Mouse (Mus musculus) neutrophil, adult 5-6 weeks (primary cell): ENCODE results near the gene Rpgrip1l. TPM values are rescaled to one million over a fixed set of nuclear protein-coding genes. Genes with fewer than 3 reads are reported as not detected.

ENCODE experiments used
- ATAC-seq: fragments of 151-379, 151-347 bp; 2 replicates; pipeline ENCODE4 v1.8.0; 2017; ENCODE audit warnings: mild to moderate bottlenecking, moderate TSS enrichment; ENCODE audit not compliant: insufficient number of reproducible peaks, poor library complexity, low FRiP score, severe bottlenecking; ENCODE audit errors: extremely low read depth
- total RNA-seq: library from RNA; stranded (forward); fragments of 200-1000 nt; gene quantifications from 2 replicates; pipeline ENCODE4 v1.2.3, GENCODE M21; 2017

The Rpgrip1l gene
- total RNA-seq, 1 experiment from 2014 or later = 4.9 TPM

DNA sequence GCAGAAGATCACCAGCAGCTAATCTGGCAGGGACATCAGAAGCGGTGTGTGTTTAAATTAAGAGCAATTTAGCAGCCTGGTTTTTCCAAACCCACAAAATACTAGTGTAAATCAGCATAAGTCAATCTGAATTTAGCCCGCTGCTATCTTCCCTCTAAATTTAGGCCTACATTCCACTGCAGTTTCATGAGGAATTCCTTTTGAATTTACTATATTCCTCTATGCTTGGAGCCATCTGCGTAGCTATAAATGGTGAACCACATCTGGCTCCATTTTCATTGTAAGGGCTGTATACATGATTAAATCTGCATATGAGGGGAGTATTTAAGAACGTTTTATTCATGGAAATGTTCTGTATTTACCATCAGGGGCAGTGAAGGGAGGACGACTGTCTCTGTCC lies 30.4 kb downstream of the Rpgrip1l start:
- no peak for ATAC-seq

DNA sequence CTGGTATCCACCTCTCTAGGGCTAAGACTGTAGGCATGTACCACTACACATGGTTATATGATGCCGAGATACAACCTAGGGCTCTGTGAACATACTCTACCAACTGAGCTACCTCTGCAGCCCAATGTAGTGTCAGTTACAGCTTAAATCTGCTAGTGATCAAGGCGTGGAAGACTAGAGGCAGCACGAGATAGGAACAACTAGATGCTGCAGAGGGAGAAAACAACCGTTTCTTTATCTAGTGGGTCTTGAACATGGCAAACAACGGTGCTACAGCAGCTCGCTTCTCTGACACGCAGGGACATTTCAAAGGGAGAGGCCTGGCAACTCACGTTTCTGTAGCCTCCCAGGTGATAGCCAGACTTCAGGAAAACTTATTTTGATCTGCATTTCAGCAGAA lies 31.5 kb downstream of the Rpgrip1l start:
- ATAC-seq = no peak

DNA sequence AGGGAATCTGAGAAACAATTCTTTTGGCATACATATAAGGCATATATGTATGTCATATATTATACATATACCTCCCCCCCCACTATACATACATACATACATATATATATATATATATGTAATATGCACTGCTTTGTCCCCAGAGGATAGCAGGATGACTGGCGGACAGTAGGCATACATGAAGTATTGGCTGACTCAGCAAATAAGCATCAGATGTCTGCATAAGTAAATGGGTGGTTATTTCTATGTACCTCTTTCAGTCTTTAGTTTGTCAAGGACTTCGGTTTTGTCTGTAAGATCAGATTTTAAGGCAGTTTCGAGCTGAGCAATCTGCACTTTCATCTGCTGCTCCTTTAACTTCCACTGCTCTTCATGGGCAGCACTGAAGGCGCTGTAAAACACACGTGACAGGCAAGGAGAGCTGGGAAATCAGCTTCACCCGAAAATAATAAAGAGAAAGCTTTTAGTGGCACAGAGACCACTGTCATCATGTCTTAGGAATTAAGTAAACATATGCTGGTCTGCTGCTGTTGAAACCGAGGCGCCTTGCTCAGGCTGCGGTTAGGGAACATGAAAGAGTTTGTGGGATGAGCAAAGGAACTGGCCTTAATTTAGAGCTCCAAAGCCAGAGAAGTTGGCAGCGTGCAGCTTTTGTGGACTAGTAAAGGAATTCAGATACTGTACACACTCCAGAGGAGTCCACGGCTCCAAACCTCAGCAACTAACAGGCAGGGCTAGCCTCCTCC lies 32.4 kb downstream of the Rpgrip1l start:
- ATAC-seq = no peak

DNA sequence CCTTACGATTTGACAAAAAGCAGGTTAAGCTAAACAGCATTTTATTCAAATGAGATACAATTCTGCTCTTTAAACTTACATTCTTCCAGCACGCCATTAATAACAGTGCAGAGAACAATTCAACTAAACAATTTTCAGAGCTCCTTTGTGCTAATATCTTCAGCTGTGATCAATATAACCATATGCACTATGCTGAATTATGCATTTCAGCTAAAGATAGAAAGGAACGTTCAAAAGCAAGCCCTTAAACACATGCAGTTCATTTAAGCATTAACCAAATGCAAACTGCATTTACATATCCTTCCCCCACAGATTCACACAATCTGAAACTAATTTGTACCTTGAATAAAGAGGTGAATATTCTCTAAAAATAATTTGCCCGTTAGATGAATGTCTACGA lies 35.0 kb downstream of the Rpgrip1l start:
- ATAC-seq = no peak

DNA sequence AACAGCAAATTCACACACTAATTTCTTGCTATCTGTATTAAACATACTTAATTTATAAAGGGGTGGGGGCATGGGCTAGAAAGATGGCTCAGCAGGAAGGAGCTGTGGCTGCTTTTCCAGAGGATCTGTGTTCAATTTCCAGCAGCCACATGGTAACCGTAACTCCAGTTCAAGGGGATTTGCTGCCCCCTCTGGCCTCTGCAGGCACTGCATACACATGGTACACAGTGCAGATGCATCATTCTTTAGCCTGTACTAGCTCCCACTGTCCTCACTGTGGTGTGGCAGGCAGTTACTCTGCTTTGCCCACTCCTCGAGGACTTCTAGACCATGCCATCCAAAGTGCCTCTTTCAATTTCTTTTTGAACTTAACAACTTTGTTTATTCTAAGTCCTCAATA lies 36.7 kb downstream of the Rpgrip1l start:
- ATAC-seq = no peak

DNA sequence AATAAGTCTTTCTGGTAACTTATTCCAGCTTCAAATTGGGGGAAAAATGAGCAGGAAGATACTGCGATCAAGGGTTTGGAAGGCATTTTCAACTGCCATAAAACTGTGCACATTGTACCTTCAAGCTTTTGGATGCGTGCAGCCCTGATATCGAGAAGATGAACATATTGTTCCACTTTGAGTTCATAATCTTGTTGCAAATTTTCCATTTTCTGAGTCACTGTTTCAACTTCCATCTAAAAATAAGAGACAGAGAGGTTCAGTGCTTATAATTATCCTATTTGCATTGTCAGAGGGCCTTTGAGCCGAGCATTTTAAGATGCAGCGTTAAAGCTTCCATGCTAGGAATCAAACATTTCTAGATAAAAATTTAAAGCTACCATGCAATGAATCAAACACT lies 39.6 kb downstream of the Rpgrip1l start:
- ATAC-seq = no peak

DNA sequence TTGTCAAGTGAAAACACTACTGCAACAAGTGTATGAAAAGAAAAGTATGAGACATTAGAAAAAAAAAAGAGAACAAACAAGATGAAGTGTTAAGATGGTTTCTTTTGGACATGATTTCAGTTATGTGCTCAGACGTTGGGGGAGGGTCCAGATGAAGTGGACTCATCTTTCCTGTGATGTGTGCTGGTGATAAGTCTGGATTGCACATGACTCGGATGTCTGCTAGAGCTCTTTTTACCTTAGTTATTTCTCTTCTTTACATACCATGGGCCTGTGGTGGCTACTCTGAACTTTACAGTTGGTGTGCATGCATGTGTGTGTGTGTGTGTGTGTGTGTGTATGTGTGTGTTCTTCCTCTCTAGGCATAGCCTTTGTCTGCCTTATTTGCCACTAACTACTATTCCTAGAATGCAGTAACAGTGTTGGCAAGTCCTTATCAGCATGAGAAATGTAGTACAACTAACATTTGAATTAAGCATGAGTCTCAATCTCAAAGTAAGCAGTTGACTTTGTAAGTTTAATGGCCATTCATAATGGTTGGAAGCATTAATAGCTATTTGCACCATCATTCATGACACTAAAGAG lies 43.6 kb downstream of the Rpgrip1l start:
- no peak for ATAC-seq

DNA sequence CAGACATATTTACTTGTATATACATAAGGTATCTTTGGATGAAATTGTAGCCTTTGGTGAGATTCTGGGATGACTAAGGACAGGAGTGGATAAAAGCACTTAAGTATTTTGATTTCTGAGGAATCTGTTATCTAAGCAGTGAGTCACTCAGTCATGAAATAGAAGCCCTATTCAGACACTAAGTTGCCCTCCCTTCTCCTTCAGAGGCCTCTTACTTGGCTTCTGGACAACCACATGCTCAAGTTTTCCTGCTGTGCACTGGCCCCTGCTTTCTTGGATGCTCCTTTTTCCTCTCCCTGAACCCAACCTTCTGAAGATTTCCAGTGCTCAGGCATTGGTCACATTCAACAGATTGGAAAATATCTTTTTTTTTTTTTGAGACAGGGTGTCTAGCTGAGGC lies 48.5 kb downstream of the Rpgrip1l start:
- ATAC-seq = no peak

DNA sequence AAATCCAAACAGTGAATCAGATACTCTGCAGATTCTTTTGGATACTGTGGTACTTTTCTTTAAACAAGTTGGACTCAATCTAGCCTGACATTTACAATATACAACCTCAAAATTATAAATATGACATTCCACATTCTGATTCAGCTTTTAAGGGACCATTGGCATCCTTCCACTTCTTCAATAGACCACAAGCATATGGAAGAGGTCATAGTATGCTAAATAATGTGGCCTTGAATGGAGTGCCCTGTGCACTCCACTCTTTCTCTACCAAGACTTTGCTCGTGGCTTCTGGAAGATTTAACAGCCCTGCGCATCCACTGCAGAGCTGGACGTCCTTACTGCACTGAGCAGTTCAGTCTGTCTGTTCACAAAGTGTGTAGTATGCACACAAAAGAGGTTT lies 49.1 kb downstream of the Rpgrip1l start:
- ATAC-seq = no peak

DNA sequence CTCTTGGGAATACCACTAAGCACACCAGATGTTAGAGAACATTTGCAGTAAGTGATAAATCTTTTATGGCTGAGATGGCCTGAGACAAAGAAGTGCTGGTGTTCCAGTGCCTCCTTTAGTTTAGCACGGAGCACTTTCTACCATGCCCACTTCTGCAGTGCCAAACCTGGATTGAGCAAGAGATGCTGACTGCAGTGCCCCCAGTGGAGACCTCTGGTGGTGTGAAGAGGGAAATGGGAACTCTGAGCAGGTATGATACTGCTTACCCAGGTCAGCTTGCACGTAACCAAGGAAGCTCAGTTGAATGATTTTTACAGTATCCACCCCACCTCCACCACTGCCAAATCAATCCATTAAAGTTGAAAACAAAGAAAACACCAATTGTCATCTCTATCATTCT lies 51.5 kb downstream of the Rpgrip1l start:
- ATAC-seq = no peak

DNA sequence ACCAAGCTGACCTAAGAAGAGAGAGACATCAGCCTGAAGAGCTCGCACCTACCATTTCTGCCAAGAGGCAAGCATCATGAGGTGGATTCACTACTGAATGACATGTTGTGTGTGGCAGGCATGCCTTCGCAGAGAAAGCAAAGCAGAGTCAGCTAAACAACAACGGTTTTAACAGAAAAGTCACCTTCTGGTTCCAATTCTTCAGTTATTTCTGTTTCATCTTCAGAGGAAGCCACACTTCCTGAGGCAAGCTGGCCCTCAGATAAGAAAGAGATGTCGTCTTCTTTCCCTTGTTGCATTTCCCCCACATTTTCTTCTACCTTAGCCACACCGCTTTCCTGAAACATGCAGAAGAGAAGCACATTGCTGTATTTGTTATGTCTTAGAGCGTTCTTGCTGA lies 62.1 kb downstream of the Rpgrip1l start:
- no peak for ATAC-seq

DNA sequence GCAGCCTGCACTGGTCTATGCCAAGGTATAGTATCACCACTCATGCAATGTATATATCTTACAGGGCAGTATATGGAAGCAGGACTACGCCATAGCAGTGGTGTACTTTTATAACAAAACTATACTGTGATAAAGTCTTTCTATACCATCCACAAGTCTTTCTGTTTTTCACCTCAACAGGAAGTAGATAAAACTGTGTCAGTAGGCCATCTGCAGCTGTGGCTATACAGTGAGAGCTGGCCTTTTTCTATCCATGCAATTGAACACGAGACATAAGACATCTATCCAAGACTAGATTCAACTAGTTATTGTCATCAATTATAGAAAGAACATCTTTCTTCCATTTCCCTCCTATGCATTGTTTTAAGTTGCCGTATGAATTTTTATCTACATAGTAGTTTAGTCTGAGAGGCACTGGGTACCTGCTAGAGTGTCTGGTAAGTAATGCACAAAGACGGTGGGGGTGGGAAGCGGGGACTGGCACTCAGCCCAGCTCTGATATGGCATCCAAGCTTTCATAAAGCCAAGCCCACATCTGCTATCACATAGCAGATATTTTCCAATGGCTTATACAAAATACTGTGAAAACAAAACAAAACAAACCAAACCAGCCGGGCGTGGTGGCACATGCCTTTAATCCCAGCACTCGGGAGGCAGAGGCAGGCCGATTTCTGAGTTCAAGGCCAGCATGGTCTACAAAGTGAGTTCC lies 63.1 kb downstream of the Rpgrip1l start:
- no peak for ATAC-seq

DNA sequence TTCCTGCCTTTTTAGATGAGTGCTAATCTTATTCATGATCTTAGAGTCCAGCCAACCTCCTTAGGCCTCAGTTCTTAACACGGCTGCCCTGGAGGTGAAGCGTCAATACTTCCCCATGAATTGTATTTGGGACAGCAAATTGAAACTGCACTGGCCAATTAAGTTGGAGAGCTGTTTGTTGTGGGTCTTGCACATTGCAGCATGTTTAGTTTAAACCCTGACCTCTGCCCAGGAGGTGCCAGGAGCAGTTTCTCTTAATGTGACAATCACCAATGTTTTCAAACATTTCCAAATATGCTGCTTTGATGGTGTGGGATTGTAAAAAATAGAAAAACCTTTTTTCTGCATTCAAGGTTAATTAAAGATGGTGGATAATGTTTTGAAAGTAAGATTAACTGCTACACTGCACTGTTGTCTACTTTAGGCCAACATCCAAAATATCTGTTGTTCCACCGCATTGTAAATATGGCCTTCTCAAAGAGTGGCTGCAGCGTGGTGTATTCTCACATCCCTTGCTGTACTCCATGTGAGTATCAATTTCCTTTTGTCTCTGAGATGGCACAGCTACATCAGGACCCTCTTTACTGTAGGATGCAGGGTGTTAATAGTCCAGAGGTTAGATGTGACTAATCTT lies 67.1 kb downstream of the Rpgrip1l start:
- ATAC-seq = no peak

DNA sequence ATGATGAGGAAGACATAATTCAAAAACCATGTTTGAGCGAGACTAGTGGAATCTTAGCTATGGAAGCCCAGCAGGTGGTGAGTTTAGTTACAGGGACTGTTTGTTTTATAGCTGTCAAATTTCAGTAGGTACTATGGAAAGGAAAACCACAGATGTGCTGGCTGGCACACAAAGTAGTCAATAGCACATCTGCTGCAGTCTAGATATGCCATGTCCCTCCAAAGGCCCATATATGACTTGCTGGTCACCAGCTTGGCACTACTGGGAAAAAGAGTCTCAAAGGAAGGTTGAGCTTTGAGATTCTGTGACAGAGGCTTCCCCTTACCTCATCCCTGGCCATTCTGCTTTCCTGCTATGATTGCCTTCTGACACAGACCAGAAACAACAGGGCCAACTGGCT lies 70.3 kb downstream of the Rpgrip1l start:
- no peak for ATAC-seq

DNA sequence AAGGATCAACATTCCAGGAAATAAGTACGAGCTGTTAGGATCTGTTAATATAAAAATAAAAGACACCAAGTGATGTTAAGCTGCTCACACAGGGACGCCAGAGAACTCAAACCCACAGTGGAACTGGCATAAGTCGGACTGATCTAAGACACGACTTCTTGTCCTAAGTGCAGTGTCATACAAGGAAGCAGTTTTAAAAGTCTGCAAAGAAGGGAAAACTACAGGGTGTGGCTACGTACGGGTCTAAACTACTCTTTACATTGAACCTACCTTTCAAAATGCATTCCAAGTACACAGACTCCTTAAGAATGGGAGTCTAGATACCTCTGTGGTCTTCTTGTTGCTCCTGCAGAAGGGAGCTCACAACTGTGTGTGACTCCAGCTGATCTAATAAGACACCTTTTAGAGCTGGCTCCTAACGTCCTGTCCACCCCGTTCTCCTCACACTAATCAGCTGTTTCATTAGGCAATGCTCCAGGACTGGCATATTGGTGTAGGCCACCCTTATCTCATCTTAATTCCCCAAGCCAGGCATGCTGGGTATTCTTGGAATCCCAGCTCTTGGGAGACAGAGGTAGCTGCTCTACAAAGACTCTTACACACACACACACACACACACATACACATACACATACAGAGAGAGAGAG lies 71.1 kb downstream of the Rpgrip1l start:
- ATAC-seq = no peak

DNA sequence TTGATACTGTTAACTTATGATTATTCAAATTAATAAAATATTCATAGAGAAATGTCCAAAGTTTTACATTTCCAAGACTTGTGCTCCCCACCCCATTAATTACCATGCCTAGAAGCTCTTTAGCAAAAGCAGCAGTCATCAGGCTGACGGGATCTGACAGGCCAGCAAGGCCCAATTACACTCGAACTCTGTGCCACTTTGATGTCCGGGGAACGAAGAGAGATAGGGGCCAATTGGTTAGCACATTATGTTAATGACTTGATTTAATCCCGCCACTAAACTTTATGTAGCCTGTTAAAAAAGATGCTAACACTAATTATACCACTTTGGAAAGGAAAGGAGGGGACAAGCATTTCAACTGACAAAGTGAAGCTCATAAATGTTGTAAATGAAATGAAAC lies 71.7 kb downstream of the Rpgrip1l start:
- ATAC-seq = no peak

DNA sequence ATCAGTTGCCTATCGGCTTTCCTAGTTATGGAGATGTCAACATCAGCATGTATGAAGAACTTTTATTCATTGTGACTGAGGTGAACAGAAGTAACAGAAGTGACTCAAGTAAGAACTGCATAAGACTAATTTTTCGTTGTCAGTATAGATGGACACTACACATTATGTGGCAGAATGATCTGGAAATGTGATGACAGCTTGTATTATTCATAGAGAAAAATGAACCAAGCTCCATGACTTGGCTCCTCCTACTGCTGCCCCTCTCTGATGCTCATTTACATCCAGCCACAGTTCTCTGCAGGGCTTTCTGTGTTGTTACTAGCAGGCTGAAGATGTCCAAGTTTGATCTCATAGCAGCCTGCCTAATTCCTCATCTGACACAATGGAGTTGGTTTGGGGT lies 75.9 kb downstream of the Rpgrip1l start:
- no peak for ATAC-seq

DNA sequence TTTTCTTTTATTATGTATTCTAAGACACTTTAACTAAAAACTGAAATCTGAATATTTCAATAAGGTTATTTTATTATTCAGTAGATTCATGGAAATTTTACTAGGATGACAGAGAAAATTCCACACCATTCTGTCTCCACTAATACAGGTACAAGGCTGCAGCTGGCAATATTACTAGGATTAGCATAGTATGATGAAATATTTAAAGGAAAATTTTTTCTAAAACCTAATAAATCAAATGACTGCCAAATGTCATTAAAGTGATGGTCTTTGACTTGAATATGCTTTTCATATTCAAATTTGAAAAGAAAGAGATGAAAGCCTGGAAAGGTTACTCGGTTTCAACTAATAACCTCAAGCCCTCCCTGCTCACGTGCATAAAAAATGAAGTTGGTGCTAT lies 79.0 kb downstream of the Rpgrip1l start:
- ATAC-seq = no peak

DNA sequence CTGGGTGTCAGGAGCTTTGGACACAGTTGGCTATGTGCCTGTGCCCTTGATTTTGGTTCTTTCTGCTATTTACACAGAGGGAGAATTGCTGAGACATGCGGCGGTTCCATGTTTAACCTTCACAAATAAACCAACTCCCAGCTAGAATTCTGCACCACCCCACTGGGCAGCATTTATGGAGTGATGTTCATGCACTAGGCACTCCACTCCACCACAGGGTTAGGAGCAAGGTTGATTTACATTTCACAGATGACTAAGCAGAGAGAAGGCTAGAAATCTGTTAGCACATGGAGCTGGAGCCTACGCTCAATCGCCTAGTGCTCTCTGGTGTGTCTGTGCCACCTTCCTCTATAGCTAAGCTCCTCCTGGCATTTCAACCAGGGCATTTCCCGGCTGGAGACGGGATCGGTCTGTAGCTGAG lies 85.6 kb downstream of the Rpgrip1l start:
- ATAC-seq = no peak
